Mouse (Mus musculus) mouse trophoblast stem cell (cell line): ENCODE results near the gene Chtf18.

Source experiments
- in situ Hi-C, 2 experiments: fragments of 300-500 bp; cut with MseI, MboI; formaldehyde crosslinking; loops; 2 replicates in 1 of 2; 3 replicates in 1 of 2; pipeline ENCODE4 v1.15.1; 2025

Chtf18 gene

DNA sequence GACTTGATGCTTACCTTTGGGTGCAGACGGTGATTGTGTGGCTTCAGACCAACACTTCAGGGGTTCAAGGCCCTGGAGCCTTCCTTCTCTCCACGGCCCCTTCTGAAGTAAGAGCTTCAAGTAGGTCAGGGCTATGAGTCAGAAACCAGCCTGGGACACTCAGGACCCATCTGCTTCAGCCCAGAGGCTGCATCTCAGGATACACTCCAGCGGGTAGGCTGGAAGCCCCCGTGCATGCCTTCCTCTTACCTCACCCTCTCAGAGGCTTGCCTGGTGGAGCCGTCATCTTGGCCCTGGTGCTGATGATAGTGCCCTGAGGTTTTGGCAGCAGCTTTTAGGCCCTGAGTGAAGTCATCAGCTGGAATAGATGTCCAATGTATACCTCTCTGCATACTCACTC is 8.0 kb upstream of the Chtf18 start:
- in situ Hi-C loops: no loop called here

DNA sequence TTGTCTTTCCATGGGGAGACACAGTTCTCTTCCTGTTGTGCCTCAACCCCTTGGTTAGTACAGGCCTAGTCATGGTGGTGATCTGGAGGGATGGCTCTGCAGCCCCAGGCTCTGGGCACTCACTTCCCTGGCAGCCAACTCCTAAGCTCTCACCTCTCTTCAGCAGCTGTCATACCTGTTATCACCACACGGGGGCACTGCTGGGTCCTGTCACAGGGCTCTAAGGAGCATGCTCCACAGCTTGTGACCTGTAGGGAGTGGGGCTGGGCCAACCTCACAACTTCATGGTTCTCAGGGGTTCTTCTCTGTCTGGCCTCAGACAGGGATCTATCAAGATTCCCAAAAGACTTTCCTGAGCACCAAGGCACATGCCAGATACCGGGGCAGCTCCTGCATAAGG is 4.9 kb upstream of the Chtf18 start:
- in situ Hi-C loops: loop anchor here in 1 of 2 experiments (5.0 kb wide), 1 partner anchor 70 kb away; no protein-coding TSS in a partner anchor

DNA sequence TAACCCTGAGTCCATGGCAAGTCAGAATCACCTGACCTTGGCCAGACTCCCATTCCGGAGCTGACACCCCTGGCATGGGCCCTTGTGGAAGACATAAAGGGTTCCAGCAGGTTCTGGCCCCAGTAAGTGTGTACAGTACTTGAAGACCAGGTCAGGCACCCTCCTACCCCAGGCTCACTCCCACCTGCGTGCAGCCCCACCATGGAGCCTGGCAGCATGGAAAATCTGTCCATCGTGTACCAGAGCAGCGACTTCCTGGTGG is 721 bp upstream of the Chtf18 start:
- in situ Hi-C loops: no loop called here

DNA sequence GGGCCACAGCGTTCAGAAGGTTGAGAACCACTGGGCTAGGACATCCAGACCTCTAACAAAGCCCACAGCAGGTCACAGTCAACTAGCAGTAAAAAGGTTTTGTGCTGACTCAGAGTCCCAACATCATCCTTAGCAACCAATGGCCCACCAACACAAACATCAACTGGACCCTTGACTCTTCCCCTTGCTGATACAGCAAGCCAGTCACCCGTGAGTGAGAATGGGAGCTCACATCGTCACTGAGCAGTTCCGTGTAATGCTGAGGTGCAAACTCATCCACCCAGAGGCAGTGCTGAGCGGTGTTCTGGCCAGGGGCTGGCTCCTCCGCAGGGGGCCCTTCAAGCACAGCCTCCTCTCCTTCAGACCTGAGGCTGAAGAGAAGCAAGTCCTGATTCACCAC is 2.0 kb downstream of the Chtf18 start:
- in situ Hi-C loops: no loop called here

DNA sequence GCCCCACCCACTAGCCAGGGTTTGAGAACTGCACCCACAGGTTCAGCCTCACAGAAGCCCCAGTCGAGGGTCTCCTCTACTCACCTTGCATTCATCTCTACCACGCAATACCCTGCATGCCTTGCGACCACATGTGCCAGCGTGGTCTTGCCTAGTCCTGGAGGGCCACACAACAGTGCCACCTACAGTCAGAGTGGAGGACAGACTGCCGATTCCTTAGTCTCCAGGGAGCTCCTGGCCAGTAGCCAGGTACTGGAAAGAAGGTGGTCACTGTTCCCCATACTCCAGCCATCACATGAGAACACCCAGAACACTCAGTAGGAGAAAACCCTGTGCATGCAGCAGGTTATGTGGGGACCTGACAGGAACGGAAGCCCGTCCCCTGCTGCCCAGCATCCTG is 3.3 kb downstream of the Chtf18 start:
- in situ Hi-C loops: no loop called here

DNA sequence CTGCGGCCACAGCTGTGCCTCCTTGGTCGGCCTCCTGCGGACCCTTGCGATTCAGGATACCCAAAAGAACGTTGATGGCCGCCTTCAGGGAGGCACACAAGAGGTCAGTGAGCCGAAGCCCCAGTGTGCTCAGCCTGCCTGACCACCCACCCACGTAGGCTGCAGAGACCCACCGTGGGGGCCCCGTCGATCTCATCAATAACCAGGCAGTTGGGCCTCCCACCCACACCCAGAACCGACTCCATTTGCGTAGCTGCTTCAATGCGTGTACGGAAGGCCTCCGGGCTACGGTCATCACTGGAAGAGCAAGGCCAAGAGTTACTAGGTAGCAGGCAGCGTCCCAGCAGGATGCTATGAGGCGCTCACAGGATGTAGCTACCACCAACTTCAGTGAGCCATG is 3.7 kb downstream of the Chtf18 start:
- in situ Hi-C loops: no loop called here

DNA sequence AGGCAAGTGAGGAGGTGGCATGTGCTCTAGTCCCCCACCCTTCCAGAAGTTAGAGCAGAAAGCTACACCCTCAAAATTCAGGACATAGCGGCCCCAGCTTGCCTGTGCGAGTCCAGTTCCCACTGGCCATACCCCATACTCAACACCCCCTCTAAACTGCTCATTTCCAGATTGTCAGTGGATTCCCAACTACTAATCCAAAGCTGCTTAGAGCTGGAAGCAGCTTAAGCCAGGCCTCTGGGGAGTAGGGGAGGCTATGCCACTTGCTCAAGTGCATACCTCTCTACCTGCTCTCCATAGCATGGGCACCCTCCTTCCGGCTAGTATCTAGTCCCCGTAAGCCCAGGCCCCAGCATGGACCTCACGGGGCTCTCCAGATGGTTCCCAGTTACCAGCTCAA is 5.7 kb downstream of the Chtf18 start:
- in situ Hi-C loops: no loop called here

DNA sequence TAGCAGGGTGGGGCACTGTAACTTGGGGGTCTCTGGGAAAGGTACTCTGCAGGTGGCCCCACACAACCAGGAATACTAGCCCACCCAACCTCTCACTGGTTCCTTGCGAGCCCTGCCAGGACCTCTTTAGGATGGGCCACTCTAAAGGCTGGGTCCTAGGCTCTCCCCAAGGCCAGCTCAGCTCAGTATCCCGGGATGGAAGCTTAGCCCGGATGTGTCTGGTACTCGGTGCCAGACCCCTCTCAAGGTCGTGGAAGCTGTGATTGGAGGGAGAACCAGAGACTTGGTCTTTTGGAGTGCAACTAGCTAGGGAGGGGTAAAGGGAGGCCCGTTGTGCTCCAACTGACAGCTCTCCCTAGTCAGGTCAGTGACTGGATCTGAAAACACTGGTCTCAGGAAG is 9.5 kb downstream of the Chtf18 start:
- in situ Hi-C loops: no loop called here

DNA sequence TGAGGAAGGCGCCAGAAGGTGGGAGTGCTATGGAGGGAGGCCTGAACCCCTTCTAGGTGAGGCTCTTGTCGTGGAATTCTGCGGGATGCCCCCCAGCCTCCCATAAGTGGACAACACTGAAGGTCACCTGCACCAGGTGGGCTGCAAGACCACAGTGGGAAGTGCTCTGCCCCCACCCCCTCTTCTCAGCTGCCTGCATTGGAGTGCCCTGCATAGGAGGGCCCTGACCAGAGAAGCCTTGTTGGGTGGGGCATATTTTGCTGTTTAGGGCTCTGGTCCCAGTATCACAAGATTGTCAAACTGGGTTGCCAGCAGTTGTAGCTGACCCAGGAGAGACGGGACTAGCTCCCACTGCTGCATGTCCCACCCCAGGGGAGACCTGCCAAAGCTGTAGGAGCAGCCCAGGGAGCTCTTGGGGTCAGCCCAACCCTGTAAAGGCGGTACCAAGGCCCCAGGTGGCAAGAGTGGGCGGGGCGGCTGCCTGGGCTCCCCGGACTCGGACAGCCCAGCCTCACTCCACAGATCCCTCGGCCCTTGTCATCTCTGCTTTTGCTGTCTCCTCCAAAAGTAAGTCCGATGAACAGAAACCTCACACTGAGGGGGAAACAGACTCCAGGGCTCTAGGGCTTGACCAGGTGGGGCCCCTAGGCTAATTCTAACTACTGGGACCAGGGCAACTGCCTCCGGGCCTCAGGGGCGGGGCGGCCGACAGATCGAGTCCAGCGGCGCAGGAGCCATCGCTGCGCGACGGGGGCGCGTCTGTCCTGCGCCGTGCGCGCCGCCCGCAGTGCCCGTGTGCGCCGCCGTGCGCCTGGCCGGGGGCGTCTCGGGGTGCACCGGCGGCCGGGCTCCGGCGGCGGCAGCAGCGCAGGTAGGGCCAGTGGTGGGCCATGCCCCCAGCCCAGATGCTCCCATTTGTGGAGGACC is 10.2 kb downstream of the Chtf18 start, which contains the start of gene Gng13:
Gene Gng13 (plus strand): TSS at position 461 of the 927 bp plus-strand sequence.
- in situ Hi-C loops: no loop called here

DNA sequence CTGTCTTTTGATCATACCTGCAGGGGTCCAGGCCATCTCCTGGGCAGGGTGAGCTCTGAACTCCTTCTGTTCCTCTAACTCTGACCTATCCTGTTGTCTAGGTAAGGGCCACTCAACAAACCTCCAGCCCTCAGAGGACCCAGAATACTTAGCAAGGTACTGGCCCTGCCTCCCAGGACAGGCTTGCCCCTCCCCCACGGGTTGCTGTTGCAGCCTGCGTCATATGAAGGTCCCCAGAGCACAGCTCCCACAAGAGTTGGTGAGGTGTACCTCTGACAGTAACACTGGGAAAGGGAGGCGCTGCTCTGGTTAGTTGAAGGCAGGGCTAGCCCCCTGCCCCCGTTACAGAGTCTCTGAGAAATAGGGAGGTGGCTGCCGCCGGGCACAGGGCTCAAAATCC is 11.1 kb downstream of the Chtf18 start:
- in situ Hi-C loops: no loop called here

DNA sequence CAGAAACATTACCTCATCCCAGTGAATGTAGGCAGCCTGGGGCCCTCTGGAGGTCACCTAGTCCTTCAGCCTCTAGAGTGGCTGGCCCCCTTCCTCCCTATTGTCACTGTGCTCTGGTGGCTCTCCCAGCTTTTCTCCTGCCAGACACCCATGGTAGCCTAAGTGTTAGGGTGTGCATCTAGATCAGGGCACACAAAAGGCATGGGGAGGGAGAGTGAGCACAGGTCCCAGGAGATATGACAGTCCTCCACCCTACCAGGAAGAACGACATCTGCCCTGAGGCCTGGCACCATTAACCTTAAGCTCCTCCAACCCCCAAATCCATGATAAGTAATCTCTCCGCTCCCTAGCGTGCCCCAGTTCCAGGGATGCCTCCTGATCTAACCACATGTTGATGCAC is 11.6 kb downstream of the Chtf18 start:
- in situ Hi-C loops: no loop called here

DNA sequence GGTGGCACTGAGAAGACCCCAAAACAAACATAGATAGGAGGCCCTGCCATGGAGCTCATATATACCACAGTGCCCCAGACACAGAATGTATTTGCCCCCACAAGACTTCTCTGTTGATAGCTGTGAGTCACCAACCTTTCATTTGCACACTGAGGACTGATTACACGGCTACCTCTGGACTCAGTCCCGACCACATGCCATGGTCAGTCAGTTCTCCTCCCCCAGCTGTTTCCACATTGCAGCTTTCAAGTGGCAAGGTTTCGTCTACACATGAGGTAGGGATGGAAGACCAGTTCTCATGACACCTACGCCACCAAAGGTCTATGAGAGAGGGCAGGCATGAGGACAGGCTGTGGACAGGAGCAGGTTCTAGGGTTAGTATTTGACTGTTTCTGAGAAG is 16.1 kb downstream of the Chtf18 start:
- in situ Hi-C loops: no loop called here

DNA sequence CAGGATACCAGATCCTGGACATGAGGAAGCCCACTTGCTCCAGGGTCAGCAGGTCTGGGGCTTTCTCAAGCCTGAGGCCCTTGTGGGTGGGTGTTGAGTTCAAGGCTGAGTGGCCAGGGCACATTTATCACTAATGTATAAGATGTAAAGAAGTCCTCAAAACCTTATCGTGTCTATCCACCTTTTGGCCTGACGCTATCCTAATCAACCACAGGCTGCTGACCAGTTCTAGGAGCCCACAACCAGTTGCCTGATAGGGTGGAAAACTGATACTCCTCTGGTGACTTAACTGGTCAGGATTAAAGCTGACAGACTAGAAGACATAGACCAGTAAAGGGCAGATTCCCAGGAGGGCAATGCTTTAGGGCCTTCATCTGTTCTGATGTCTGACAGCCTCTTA is 17.2 kb downstream of the Chtf18 start:
- in situ Hi-C loops: no loop called here

DNA sequence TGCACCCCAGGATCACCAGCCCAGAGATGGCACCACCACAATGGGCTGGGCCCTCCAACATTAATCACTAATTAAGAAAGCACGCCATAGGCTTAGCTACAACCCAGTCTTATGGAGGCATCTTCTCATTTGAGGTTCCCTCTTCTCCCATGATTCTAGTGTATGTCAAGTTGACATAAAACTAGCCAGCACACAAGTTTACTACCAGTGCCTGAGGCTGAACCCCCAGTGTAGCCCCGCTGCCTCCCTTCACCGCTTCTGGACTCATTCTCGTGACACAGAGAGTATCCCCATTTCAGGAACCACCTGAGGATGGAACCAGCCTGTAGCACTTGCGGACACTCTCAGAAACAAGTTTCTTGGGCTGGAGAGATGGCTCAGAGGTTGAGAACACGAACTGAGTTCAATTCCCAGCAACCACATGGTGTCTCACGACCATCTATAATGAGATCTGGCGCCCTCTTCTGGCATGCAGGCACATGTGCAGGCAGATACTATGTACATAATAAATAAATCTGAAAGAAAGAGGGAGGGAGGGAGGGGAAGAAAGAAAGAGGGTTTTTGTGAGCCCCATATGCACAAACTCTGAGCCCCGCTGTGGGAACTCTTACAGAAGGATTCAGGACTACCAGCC is 26.2 kb downstream of the Chtf18 start:
- in situ Hi-C loops: no loop called here

DNA sequence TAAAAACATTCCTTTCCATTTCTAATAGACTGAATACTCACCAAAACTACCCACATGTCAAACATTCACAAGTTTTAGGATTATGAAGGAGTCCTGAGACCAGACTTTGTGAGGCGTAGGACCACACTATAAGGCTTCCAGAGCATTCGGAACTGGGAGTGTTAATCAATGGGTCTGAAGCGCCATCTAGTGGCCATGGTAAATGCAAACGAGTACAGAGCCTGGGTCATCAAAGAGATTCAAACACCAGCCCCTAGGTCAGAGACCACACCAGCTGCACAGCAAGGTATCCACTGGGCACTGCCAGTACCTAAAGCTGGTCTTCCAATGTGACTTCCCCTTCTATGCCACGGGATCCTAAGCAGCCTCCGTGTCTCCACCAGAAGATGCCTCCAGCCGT is 28.8 kb downstream of the Chtf18 start:
- in situ Hi-C loops: loop anchor here in 1 of 2 experiments (10.0 kb wide), 1 partner anchor 224 kb away; no protein-coding TSS in a partner anchor

DNA sequence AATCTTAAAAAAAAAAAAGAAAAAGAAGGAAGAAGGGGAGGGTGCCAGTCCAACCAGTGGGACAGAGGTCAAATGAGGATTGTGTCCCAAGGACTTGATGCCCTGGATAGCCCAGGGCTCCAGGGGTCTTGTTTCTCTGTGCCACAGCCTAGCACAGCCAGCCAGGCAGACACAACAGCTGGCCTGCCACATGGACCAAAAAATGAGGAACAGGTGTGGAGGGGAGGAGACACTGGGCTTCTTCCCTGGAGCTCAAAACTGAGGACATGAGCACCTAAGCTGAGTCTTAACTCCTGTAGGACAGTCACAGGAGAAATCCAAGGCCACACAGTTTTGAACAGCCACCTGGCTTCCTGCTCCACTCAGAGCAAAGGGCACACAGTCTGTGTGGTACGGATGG is 31.0 kb downstream of the Chtf18 start:
- in situ Hi-C loops: loop anchor here in 1 of 2 experiments (10.0 kb wide), 1 partner anchor 221 kb away; no protein-coding TSS in a partner anchor

DNA sequence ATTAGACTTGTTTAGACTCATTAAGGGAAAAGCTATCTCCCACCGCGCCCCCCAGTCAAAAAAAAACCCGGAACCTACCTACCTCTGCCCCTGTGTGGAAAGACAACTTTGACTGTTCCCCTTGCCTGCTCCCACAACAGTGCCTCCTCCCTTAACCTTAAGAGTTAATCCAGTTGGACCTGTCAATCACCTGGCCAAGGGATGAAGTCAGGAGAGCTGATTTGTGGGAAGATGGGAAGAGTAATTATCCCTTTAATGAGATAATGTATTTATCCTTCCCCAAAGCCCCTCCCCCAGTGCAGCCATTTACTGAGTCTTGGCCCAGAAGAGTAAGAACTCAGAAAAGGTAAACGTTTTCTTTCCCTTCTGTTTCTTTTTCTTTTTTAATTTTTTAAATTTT is 38.3 kb downstream of the Chtf18 start:
- in situ Hi-C loops: no loop called here

DNA sequence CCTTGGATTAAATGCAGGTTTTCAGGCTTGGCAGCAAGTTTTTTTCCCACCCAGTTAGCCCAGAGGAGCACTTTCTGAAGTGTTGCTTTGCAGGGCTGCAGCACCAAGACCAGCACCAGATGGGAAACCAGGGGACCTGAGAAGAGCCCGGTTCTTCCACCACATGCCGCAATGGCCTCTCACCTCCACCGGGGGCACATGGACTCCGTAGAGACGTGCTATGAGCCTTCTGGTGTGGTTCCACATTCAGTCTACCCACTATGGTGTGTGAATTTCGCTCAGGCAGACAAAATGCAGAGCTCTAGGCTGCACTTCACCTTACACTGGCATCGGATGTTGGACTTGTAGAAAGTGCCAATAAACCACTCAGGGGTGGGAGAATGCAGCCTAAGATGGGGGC is 40.9 kb downstream of the Chtf18 start:
- in situ Hi-C loops: no loop called here

DNA sequence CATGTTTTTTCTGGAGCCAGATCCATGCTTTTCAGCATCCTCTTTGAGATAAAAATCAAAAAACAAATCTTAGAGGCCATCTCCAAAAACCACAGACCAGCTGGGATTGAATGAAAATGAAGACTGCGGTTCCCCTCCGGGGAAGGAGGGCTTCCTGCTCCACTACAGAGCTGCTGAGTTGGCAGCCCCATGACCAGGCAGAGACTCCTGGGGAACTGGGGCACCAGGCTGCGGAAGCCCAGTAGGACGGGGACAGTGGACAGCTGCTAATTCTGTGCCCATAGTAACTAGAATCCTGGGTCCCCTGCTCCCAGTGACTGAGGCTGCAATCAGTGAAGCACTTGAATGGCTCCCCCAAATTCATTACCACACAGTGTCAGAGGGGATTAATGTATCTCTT is 45.6 kb downstream of the Chtf18 start:
- in situ Hi-C loops: no loop called here

DNA sequence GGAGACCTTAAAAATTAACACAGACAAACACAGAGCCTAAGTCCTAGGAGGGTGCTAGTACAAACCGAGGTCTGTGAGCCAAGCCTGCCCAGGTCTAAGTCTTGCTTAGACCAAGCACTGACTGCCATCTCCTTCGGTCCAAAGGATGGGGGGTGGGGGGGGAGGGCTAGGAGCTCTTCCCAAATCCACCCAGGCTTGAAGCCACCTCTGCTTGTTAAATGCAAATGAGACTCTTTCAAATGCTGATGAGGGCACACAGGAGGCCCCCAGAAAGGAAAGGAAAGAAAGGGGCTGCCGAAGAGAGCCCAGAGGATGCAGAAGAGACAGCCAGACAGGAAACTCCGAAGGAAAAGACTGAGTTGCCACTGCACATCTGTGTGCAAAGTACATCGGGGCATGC is 47.4 kb downstream of the Chtf18 start:
- in situ Hi-C loops: no loop called here

DNA sequence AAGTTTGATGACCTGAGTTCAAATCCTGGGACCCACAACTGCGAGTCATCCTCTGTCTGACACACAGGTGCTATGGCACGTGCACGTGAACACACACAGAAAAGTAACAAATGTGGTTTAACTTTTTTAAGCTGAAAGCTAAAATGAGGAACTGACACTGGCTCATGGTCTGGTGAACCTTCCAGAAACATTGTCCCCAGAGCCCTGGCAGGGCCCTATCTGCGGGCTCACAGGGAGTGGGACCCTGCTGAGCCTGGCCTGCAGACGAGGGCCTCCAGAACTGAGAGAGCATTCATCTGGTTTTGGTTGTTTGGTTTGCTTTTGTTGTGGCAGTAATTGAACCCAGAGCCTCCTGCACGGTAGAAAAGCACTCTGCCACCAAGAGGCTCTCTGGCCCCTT is 49.2 kb downstream of the Chtf18 start:
- in situ Hi-C loops: no loop called here

DNA sequence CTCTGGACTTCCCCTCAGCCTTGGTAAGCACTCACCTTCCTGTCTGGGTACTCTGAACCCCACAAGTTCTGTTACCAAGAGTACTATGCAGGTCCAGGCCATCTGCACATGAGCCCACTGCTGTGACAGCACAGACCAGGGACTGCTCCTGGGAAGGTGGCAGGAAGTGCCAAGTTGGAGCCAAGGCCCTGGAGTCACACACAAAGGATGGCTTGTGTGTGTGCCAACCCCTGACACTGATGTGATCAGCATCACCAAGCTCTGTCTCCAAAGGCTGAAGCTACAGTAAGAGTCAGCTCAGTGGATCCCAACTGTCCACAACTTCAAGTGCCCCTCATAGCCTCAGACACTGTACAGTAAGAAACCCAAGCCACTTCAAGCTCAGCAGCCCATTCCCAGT is 54.2 kb downstream of the Chtf18 start:
- in situ Hi-C loops: no loop called here
